ENCODE assay signal across 25 mouse cellular contexts in genomic region chr12:73274921-73275320, GRCm38 (mm10).
"Had no signal": no experiment of that assay in that cellular context is flagged by ENCODE, and none has a peak within 500 bp of the region (broad histone marks: within the 10 kb centered on the region; RNA-seq: fewer than 3 reads in every experiment).

No protein-coding gene starts in this region.

- H3K27ac ChIP-seq: heart, adult 2 months; heart, embryonic 10.5 days; heart, embryonic 13.5 days; heart, embryonic 15.5 days; hindbrain, embryonic 13.5 days; hindbrain, embryonic 15.5 days; hindbrain, postnatal 0 days; kidney, embryonic 15.5 days; kidney, postnatal 0 days; left cerebral cortex, adult 2 months; limb, embryonic 10.5 days; limb, embryonic 12.5 days; liver, embryonic 12.5 days; liver, embryonic 14.5 days had no signal

- H3K4me2 ChIP-seq: heart, embryonic 13.5 days; heart, embryonic 15.5 days; hindbrain, embryonic 13.5 days; hindbrain, embryonic 15.5 days; kidney, embryonic 15.5 days; limb, embryonic 12.5 days; liver, embryonic 12.5 days had no signal

- ATAC-seq: hindbrain, postnatal 0 days; intestine, embryonic 16.5 days; liver, embryonic 12.5 days had no signal

- H3K4me3 ChIP-seq: heart, adult 2 months; heart, embryonic 10.5 days; heart, embryonic 13.5 days; heart, embryonic 15.5 days; hindbrain, embryonic 13.5 days; hindbrain, embryonic 15.5 days; kidney, embryonic 15.5 days; left cerebral cortex, adult 2 months; limb, embryonic 10.5 days; limb, embryonic 12.5 days; liver, embryonic 12.5 days had no signal

- H3K9me3 ChIP-seq: heart, embryonic 10.5 days; heart, embryonic 15.5 days; hindbrain, embryonic 13.5 days; kidney, embryonic 15.5 days; liver, embryonic 12.5 days had no signal

- DNase-seq: gastrocnemius, postnatal 14 days; gastrocnemius, postnatal 36 days; heart, postnatal 36 days; kidney, adult 11 months; kidney, adult 2 months; kidney, adult 9 months; kidney, postnatal 14 days; kidney, postnatal 36 days; layer of hippocampus, adult 9-11 months; liver had no signal

- H3K4me1 ChIP-seq: heart, embryonic 10.5 days; heart, embryonic 13.5 days; heart, embryonic 15.5 days; hindbrain, embryonic 13.5 days; hindbrain, embryonic 15.5 days; liver, embryonic 12.5 days had no signal

- H3K27me3 ChIP-seq: heart, embryonic 13.5 days; heart, embryonic 15.5 days; hindbrain, embryonic 13.5 days; hindbrain, embryonic 15.5 days; kidney, embryonic 15.5 days; limb, embryonic 12.5 days; liver, embryonic 12.5 days had no signal

- H3K9ac ChIP-seq: heart, embryonic 13.5 days; heart, embryonic 15.5 days; hindbrain, embryonic 13.5 days; hindbrain, embryonic 15.5 days; kidney, embryonic 15.5 days; limb, embryonic 12.5 days; liver, embryonic 12.5 days; liver, embryonic 14.5 days had no signal
